Mouse (Mus musculus) heart, postnatal 36 days (tissue): ENCODE data around the gene Plekhg3. TPM values are rescaled to one million over a fixed set of nuclear protein-coding genes. Genes with fewer than 3 reads are reported as not detected.

ENCODE experiments used
- DNase-seq, 2 experiments: peaks; one replicate each; pipeline ENCODE4 v3.0.0; 2021 to 2022
- intact Hi-C: fragments of 180-260 bp; cut with DNase I; formaldehyde crosslinking; loops from one replicate; pipeline ENCODE4 v1.15.1; 2025
- total RNA-seq, 2 experiments: library from RNA; stranded (reverse); gene quantifications; 2 replicates each; pipeline ENCODE4 v1.2.3; 2021

The Plekhg3 gene
- total RNA-seq, 2 experiments from 2014 or later = 13.2 to 15.2 TPM

- no peak for DNase-seq
- intact Hi-C loops = no loop called here
Observed at GRCm38 (mm10) chr12:76523654-76524053, 7.0 kb upstream of the Plekhg3 start.

- DNase-seq = no peak
- intact Hi-C loops = no loop called here
Observed at GRCm38 (mm10) chr12:76524915-76525314, 5.8 kb upstream of the Plekhg3 start.

- intact Hi-C loops = no loop called here
Observed at GRCm38 (mm10) chr12:76527245-76527881, 3.3 kb upstream of the Plekhg3 start.

GRCm38 (mm10) chr12:76528766-76529165 is 1.9 kb upstream of the Plekhg3 start:
- DNase-seq = no peak
- intact Hi-C loops = no loop called here

More at GRCm38 (mm10) chr12:76527245-76527881, 3.3 kb upstream of the Plekhg3 start:
- DNase-seq = no peak

- no peak for DNase-seq
- intact Hi-C loops = loop anchor here (2.0 to 5.0 kb wide), 2 partner anchors 35 to 55 kb away; no protein-coding TSS in a partner anchor
Observed at GRCm38 (mm10) chr12:76531986-76532925, 1.6 kb downstream of the Plekhg3 start.

- DNase-seq = no peak
- intact Hi-C loops = loop anchor here (2.0 to 5.0 kb wide), 2 partner anchors 36 to 56 kb away; no protein-coding TSS in a partner anchor
Observed at GRCm38 (mm10) chr12:76532926-76533376, 2.3 kb downstream of the Plekhg3 start.

GRCm38 (mm10) chr12:76533377-76534222 is 2.9 kb downstream of the Plekhg3 start:
- intact Hi-C loops = loop anchor here (2.0 to 5.0 kb wide), 2 partner anchors 37 to 56 kb away; no protein-coding TSS in a partner anchor
- DNase-seq = peak; percentile 84 to 90

GRCm38 (mm10) chr12:76534233-76534632 is 3.5 kb downstream of the Plekhg3 start:
- no peak for DNase-seq
- intact Hi-C loops = loop anchor here (5.0 kb wide), 1 partner anchor 57 kb away; no protein-coding TSS in a partner anchor

GRCm38 (mm10) chr12:76534641-76535283 is 4.1 kb downstream of the Plekhg3 start:
- DNase-seq = peak in 1 of 2 experiments; percentile 55
- intact Hi-C loops = loop anchor here (5.0 kb wide), 1 partner anchor 57 kb away; no protein-coding TSS in a partner anchor

- intact Hi-C loops = no loop called here
Observed at GRCm38 (mm10) chr12:76535471-76535900, 4.8 kb downstream of the Plekhg3 start.

GRCm38 (mm10) chr12:76536591-76537153 is 6.0 kb downstream of the Plekhg3 start:
- intact Hi-C loops = no loop called here
- DNase-seq = no peak

More at GRCm38 (mm10) chr12:76535471-76535900, 4.8 kb downstream of the Plekhg3 start:
- peak; percentile 59 to 64 for DNase-seq

- intact Hi-C loops = no loop called here
- DNase-seq = peak; percentile 60 to 61
Observed at GRCm38 (mm10) chr12:76537434-76537833, 6.7 kb downstream of the Plekhg3 start.

GRCm38 (mm10) chr12:76540169-76540568 is 9.5 kb downstream of the Plekhg3 start:
- intact Hi-C loops = no loop called here
- no peak for DNase-seq

GRCm38 (mm10) chr12:76540701-76541221 is 10.1 kb downstream of the Plekhg3 start:
- DNase-seq = no peak
- intact Hi-C loops = no loop called here

GRCm38 (mm10) chr12:76541475-76541874 is 10.8 kb downstream of the Plekhg3 start:
- intact Hi-C loops = no loop called here
- DNase-seq = no peak

GRCm38 (mm10) chr12:76541879-76542278 is 11.2 kb downstream of the Plekhg3 start:
- intact Hi-C loops = no loop called here
- no peak for DNase-seq

GRCm38 (mm10) chr12:76545786-76546370 is 15.2 kb downstream of the Plekhg3 start:
- no peak for DNase-seq
- intact Hi-C loops = no loop called here
